In the genomic region with DNA sequence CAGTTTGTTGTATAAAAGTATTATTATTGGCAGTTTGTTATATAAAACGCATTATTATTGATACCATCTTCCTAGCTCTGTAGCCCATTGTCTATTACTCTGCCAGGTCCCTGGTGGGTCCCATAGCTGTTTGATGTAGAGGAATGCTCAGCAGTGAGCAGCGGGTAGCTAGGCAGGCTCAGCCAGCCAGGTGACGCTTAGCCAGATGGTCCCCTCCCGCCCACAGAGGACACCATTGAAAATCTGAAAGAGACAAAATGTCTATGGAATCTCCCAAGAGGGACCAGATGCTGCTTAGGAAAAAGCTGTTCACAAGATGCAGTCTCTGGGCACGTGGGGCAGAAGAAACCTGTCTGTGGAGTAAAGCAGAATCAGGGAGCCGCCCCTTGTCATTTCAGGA, we compare ENCODE assay signal across 13 mouse cellular contexts.
A peak's percentile ranks its signal among the peaks of the same experiment; 100 is the strongest.
DNase-seq lines count a peak whose midpoint lies in the region; ATAC-seq and TF ChIP-seq lines count a peak whose summit lies in the region.
"Had no signal": no experiment of that assay in that cellular context is flagged by ENCODE, and none has a peak within 500 bp of the region (broad histone marks: within the 10 kb centered on the region; RNA-seq: fewer than 3 reads in every experiment).

No protein-coding gene starts in this region.

- H3K4me1 ChIP-seq in hindbrain, embryonic 13.5 days (replicated peaks): peaks cover 18% of the 10 kb centered on the region; the same call in 1 of the 2 replicates
- peaks cover 29% of the 10 kb centered on the region for H3K4me1 ChIP-seq in midbrain, embryonic 10.5 days
- H3K4me1 ChIP-seq in liver, embryonic 11.5 days (replicated peaks; ENCODE audit: control insufficient read depth, insufficient read depth, low read length): no peaks in the 10 kb centered on the region
- H3K4me1 ChIP-seq in liver, postnatal 0 days (ENCODE audit: insufficient read depth): no peaks in the 10 kb centered on the region

- no peak overlapping the region for H3K4me3 ChIP-seq in hindbrain, embryonic 13.5 days
- no peak overlapping the region for H3K4me3 ChIP-seq in midbrain, embryonic 10.5 days
- no peak overlapping the region for H3K4me3 ChIP-seq in liver, embryonic 11.5 days (ENCODE audit: low read depth, low read length)
- no peak overlapping the region for H3K4me3 ChIP-seq in liver, postnatal 0 days (ENCODE audit: low read depth, low read length)
- H3K4me3 ChIP-seq: embryonic facial prominence, embryonic 12.5 days had no signal

- no peak for TF ChIP-seq EP300 in liver, postnatal 0 days (IDR thresholded peaks at IDR 0.05; ENCODE audit: low read depth)

- H3K4me2 ChIP-seq in hindbrain, embryonic 13.5 days: no peak overlapping the region
- no peak overlapping the region for H3K4me2 ChIP-seq in liver, embryonic 11.5 days
- H3K4me2 ChIP-seq in liver, postnatal 0 days (ENCODE audit: low read depth, low read length): no peak overlapping the region
- H3K4me2 ChIP-seq: embryonic facial prominence, embryonic 12.5 days had no signal

- H3K9me3 ChIP-seq in hindbrain, embryonic 13.5 days: no peaks in the 10 kb centered on the region
- H3K9me3 ChIP-seq in midbrain, embryonic 10.5 days (replicated peaks): no peaks in the 10 kb centered on the region
- H3K9me3 ChIP-seq in liver, embryonic 11.5 days (ENCODE audit: control insufficient read depth, low read length): no peaks in the 10 kb centered on the region
- H3K9me3 ChIP-seq in liver, postnatal 0 days (ENCODE audit: low read length): no peaks in the 10 kb centered on the region
- H3K9me3 ChIP-seq: embryonic facial prominence, embryonic 12.5 days had no signal

- 40% methylated on average over 6 of the region's 6 CpGs for WGBS in hindbrain, embryonic 13.5 days
- WGBS in midbrain, embryonic 10.5 days: 55% methylated on average over 6 of the region's 6 CpGs
- WGBS in liver, embryonic 11.5 days: 76% methylated on average over 6 of the region's 6 CpGs
- WGBS in liver, postnatal 0 days (ENCODE audit: insufficient replicate concordance): 82% methylated on average over 6 of the region's 6 CpGs

- peaks cover 30% of the 10 kb centered on the region for H3K27me3 ChIP-seq in hindbrain, embryonic 13.5 days
- peaks cover 23% of the 10 kb centered on the region for H3K27me3 ChIP-seq in midbrain, embryonic 10.5 days (ENCODE audit: low read depth, poor library complexity, severe bottlenecking)
- no peaks in the 10 kb centered on the region for H3K27me3 ChIP-seq in liver, embryonic 11.5 days (replicated peaks; ENCODE audit: control insufficient read depth, insufficient read depth, low read length)
- H3K27me3 ChIP-seq in liver, postnatal 0 days (ENCODE audit: insufficient read depth, low read length): no peaks in the 10 kb centered on the region
- H3K27me3 ChIP-seq: embryonic facial prominence, embryonic 12.5 days had no signal

- no peaks in the 10 kb centered on the region for H3K36me3 ChIP-seq in hindbrain, embryonic 13.5 days
- no peaks in the 10 kb centered on the region for H3K36me3 ChIP-seq in midbrain, embryonic 10.5 days
- H3K36me3 ChIP-seq in liver, embryonic 11.5 days (ENCODE audit: control insufficient read depth, insufficient read depth, low read length): no peaks in the 10 kb centered on the region
- H3K36me3 ChIP-seq in liver, postnatal 0 days (replicated peaks; ENCODE audit: insufficient read depth, low read length): no peaks in the 10 kb centered on the region
- H3K36me3 ChIP-seq: embryonic facial prominence, embryonic 12.5 days; G1E had no signal

- no peak overlapping the region for H3K9ac ChIP-seq in hindbrain, embryonic 13.5 days
- no peak overlapping the region for H3K9ac ChIP-seq in liver, embryonic 11.5 days (ENCODE audit: low read depth, low read length)
- no peak overlapping the region for H3K9ac ChIP-seq in liver, postnatal 0 days (replicated peaks)
- H3K9ac ChIP-seq: embryonic facial prominence, embryonic 12.5 days had no signal

- ATAC-seq in hindbrain, embryonic 13.5 days (ENCODE audit: low FRiP score): peak; percentile 81
- ATAC-seq in liver, embryonic 11.5 days (replicated peaks; ENCODE audit: low FRiP score): no peak
- ATAC-seq in liver, postnatal 0 days: no peak

- DNase-seq in cerebellum, adult 11 months: peak; percentile 41
- peak; percentile 69 for DNase-seq in cerebellum, adult 9-10 months
- DNase-seq in midbrain, embryonic 10.5 days (ENCODE audit: low spot score): peak; percentile 22
- no peak for DNase-seq in liver, embryonic 11.5 days (ENCODE audit: low spot score)
- DNase-seq in liver, postnatal 0 days: no peak
- no peak for DNase-seq in spleen, postnatal 36 days (ENCODE audit: low spot score in 2 of 2)
- no peak for DNase-seq in heart, adult 8-10 months (ENCODE audit: low spot score)
- DNase-seq: adrenal gland, adult 8-10 months; gastrocnemius, postnatal 10 days; liver had no signal

- no peak overlapping the region for H3K27ac ChIP-seq in hindbrain, embryonic 13.5 days
- H3K27ac ChIP-seq in midbrain, embryonic 10.5 days (replicated peaks): peak overlapping the region; percentile 67; the same call in 1 of the 2 replicates
- H3K27ac ChIP-seq in liver, embryonic 11.5 days (ENCODE audit: low read depth, low read length): no peak overlapping the region
- no peak overlapping the region for H3K27ac ChIP-seq in liver, postnatal 0 days (ENCODE audit: low read depth)
- H3K27ac ChIP-seq: embryonic facial prominence, embryonic 12.5 days had no signal

- no peak for TF ChIP-seq CTCF in liver, postnatal 0 days (IDR thresholded peaks at IDR 0.05; ENCODE audit: low read depth)

Comparison
In these comparisons a context has a peak if more than half of its experiments do, and no peak if none do; other contexts are left out.
1. DNase-seq: peak in cerebellum, adult 11 months (single experiment), cerebellum, adult 9-10 months (single experiment) and midbrain, embryonic 10.5 days (single experiment); none in liver, embryonic 11.5 days (single experiment), liver, postnatal 0 days (single experiment), spleen, postnatal 36 days (0 of 2) and heart, adult 8-10 months (single experiment).